Mouse (Mus musculus) midbrain, embryonic 13.5 days (tissue): ENCODE data around the gene Gcc1. TPM values are rescaled to one million over a fixed set of nuclear protein-coding genes. Genes with fewer than 3 reads are reported as not detected.

Experiments
- ATAC-seq: fragments of 200-750 bp; cut with Nextera tagmentation; 2 replicates; pipeline ENCODE4 v1.8.0; 2017; ENCODE audit warnings: mild to moderate bottlenecking, moderate TSS enrichment, moderate library complexity
- H3K27ac ChIP-seq: fragments of 300-500 bp; sonication (generic); 2 replicates; pipeline ENCODE4 v1.5.1; 2015; ENCODE audit warnings: inconsistent platforms, mild to moderate bottlenecking, moderate library complexity
- H3K27me3 ChIP-seq: fragments of 300-500 bp; sonication (generic); 2 replicates; pipeline ENCODE4 v1.6.1; 2015; ENCODE audit warnings: mild to moderate bottlenecking, inconsistent platforms
- H3K36me3 ChIP-seq: fragments of 300-500 bp; sonication (generic); 2 replicates; pipeline ENCODE4 v1.6.1; 2015; ENCODE audit warnings: mild to moderate bottlenecking, inconsistent platforms
- H3K4me1 ChIP-seq: fragments of 300-500 bp; sonication (generic); replicated peaks from 2 replicates; pipeline ENCODE4 v1.6.1; 2015; ENCODE audit warnings: inconsistent platforms
- H3K4me2 ChIP-seq: fragments of 300-500 bp; sonication (generic); replicated peaks from 2 replicates; pipeline ENCODE4 v1.6.1; 2015; ENCODE audit warnings: moderate library complexity, mild to moderate bottlenecking, inconsistent platforms
- H3K4me3 ChIP-seq: fragments of 300-500 bp; sonication (generic); replicated peaks from 2 replicates; pipeline ENCODE4 v1.5.1; 2015; ENCODE audit warnings: mild to moderate bottlenecking, inconsistent platforms
- H3K9ac ChIP-seq: fragments of 300-500 bp; sonication (generic); replicated peaks from 2 replicates; pipeline ENCODE4 v1.6.1; 2015; ENCODE audit warnings: mild to moderate bottlenecking, inconsistent platforms
- H3K9me3 ChIP-seq: fragments of 300-500 bp; sonication (generic); 2 replicates; pipeline ENCODE4 v1.6.1; 2016; ENCODE audit warnings: mild to moderate bottlenecking, inconsistent platforms
- WGBS: fragments of 180-500 bp; shearing (Covaris S2); methylation state at CpG from one replicate; pipeline ENCODE4 v1.1.7; 2015; 5-methylcytosine and 5-hydroxymethylcytosine counted together
- polyA plus RNA-seq: library from polyadenylated mRNA; unstranded; fragments of >200 nt; fragmentation: Nextera tagmentation; extraction: Ambion mirVana; gene quantifications from 2 replicates; pipeline ENCODE4 v1.2.1, GENCODE M21; 2015

The Gcc1 gene
- polyA plus RNA-seq, 1 experiment from 2014 or later = 13.2 TPM

DNA sequence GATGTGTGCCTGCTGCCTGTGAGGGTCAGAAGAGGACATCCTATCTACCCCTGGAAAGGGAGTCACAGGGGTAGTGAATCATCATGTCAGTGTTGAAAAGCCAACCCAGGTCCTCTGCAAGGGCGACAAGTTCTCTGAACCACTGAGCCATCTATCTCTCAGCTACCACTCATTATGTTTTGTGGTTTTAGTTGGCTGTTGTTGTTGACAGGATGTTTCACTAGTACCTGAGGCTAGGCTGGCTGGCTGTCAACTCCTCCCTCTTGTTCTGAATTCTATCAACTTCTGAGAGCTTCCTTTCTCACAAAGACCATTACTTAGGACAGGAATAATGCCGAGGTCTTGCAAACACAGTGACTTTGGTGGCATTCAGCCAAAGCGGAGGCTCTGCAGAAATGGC, 43.0 kb downstream of the Gcc1 start:
- H3K36me3 ChIP-seq = no peaks in the 10 kb centered on the region
- no peaks in the 10 kb centered on the region for H3K9me3 ChIP-seq
- H3K27ac ChIP-seq = no peak overlapping the region
- H3K4me1 ChIP-seq = no peaks in the 10 kb centered on the region
- no peak overlapping the region for H3K4me3 ChIP-seq
- no peak overlapping the region for H3K4me2 ChIP-seq
- H3K27me3 ChIP-seq = no peaks in the 10 kb centered on the region
- 94% methylated on average over 3 of the region's 3 CpGs for WGBS
- no peak overlapping the region for H3K9ac ChIP-seq
- no peak for ATAC-seq

DNA sequence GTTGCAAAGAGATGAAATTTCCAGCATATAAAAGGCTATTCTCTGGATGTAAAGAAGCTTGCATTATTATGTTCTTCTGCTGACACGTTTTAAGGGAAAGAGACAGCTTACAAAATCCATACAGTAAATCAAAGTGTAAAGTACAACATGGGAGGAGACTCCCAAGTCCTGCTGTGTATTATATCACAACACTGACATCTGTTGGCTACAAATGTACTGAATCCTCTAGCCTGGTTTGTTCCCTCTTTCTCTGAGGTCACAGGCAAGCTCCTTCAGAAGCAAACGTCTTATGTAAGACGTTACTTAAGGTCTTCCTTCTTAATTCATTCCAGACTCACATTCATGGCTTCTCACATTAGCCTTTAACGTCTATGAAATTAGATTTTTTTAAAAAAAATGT, 46.2 kb downstream of the Gcc1 start:
- Histone ChIP-seq H3K27me3 (no peaks in the 10 kb centered on the region), H3K36me3 (no peaks in the 10 kb centered on the region), H3K9me3 (no peaks in the 10 kb centered on the region), H3K4me3 (no peak overlapping the region), H3K27ac (no peak overlapping the region), H3K4me2 (no peak overlapping the region), H3K4me1 (no peaks in the 10 kb centered on the region), H3K9ac (no peak overlapping the region)
- WGBS = 67% methylated on average over 4 of the region's 4 CpGs
- no peak for ATAC-seq

DNA sequence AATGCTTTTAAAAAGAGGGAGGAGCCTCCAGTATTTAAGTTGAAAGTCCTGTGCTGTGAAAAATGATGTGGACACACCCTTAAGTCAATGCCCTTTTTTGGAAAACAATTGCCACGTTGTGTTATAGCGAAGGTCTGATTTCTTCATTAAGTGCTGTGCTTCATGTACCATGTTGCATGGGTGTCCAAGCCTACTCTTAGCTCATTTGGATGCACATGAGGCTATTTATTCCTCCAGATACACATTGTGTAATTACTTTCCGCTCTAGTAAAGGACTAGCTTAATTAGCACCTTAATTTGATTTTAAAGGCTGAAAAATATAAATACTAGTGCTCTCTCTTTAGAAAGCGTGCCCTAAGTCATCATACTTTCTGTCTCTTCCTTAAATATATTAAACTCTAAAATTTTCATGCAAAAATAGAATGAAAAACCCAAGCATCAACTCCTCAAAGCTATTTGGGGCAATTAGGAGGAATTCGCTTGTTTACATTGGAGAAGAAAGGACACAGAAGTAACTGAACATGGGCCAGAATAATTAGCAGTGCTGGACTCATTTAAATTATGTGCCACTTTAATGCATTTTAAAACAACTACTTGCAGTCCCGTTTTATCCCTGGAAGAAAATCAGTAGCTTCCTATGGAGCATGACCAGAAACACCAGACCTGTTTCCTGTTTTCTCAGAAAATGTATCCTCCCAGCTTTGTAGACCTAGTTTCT, 58.1 kb downstream of the Gcc1 start:
- Histone ChIP-seq H3K4me1 (no peaks in the 10 kb centered on the region), H3K4me2 (no peak overlapping the region), H3K27me3 (no peaks in the 10 kb centered on the region), H3K4me3 (no peak overlapping the region), H3K36me3 (no peaks in the 10 kb centered on the region), H3K9ac (no peak overlapping the region), H3K9me3 (no peaks in the 10 kb centered on the region), H3K27ac (no peak overlapping the region)
- no peak for ATAC-seq
- 87% methylated on average over 6 of the region's 6 CpGs for WGBS

DNA sequence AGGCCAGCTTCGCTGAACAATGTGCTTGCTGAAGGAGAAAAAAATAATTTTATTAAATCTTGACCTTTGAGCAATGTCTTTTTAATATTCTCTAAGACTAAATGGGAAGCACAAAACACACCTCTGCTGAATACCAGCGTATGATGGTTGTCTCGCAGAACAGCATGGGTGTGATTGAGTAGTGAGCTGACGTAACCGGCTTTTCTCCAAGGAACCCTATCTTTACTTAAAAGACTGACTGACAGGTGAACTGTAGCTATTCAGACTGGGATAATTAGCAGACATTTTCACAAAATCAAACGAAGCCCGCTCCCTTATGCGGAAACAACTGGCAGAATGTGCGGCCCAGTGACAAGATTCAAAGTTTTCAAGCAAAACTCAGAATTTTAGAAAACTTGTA, 60.6 kb downstream of the Gcc1 start:
- Histone ChIP-seq H3K36me3 (no peaks in the 10 kb centered on the region), H3K27ac (no peak overlapping the region), H3K4me3 (no peak overlapping the region), H3K9me3 (no peaks in the 10 kb centered on the region), H3K27me3 (no peaks in the 10 kb centered on the region), H3K4me1 (no peaks in the 10 kb centered on the region), H3K4me2 (no peak overlapping the region), H3K9ac (no peak overlapping the region)
- WGBS = 90% methylated on average over 9 of the region's 9 CpGs
- no peak for ATAC-seq

Other genes with a start within 250 kb of the Gcc1 start
- 24.1 and 28.6 TPM in 2 replicates for gene Zfp800, start 30.4 kb downstream of the Gcc1 start, polyA plus RNA-seq
- gene Arf5, start 4.8 kb downstream of the Gcc1 start, polyA plus RNA-seq = 357 and 363 TPM in 2 replicates
- gene Fscn3, start 601 bp downstream of the Gcc1 start, polyA plus RNA-seq = 0.16 TPM in 1 of 2 replicates, not detected in the other
- not detected in 2 replicates for gene Pax4, start 21.0 kb upstream of the Gcc1 start, polyA plus RNA-seq
- 82.4 and 86.5 TPM in 2 replicates for gene Snd1, start 46.7 kb upstream of the Gcc1 start, polyA plus RNA-seq